Mouse (Mus musculus) intestine, embryonic 15.5 days (tissue): ENCODE measurements around the gene Mrps10. TPM values are rescaled to one million over a fixed set of nuclear protein-coding genes. Genes with fewer than 3 reads are reported as not detected.
"Not testable (repeated sequence)": the region's sequence is repeated elsewhere in the genome, so short reads cannot be mapped to it uniquely, and the experiment has no call there.

Experiments used
- ATAC-seq: fragments of 200-750 bp; cut with Nextera tagmentation; 2 replicates; pipeline ENCODE4 v1.8.0; 2017; ENCODE audit warnings: moderate TSS enrichment, moderate library complexity
- H3K27ac ChIP-seq: fragments of 300-500 bp; sonication (generic); 2 replicates; pipeline ENCODE4 v1.5.1; 2015; ENCODE audit warnings: mild to moderate bottlenecking, inconsistent platforms
- H3K27me3 ChIP-seq: fragments of 300-500 bp; sonication (generic); replicated peaks from 2 replicates; pipeline ENCODE4 v1.6.1; 2015; ENCODE audit warnings: inconsistent platforms
- H3K36me3 ChIP-seq: fragments of 300-500 bp; sonication (generic); 2 replicates; pipeline ENCODE4 v1.6.1; 2015; ENCODE audit warnings: inconsistent platforms
- H3K4me1 ChIP-seq: fragments of 300-500 bp; sonication (generic); replicated peaks from 2 replicates; pipeline ENCODE4 v1.6.1; 2015; ENCODE audit warnings: inconsistent platforms
- H3K4me2 ChIP-seq: fragments of 300-500 bp; sonication (generic); replicated peaks from 2 replicates; pipeline ENCODE4 v1.6.1; 2015; ENCODE audit warnings: mild to moderate bottlenecking, inconsistent platforms
- H3K4me3 ChIP-seq: fragments of 300-500 bp; sonication (generic); replicated peaks from 2 replicates; pipeline ENCODE4 v1.5.1; 2015; ENCODE audit warnings: inconsistent platforms
- H3K9ac ChIP-seq: fragments of 300-500 bp; sonication (generic); 2 replicates; pipeline ENCODE4 v1.6.1; 2015; ENCODE audit warnings: inconsistent platforms
- H3K9me3 ChIP-seq: fragments of 300-500 bp; sonication (generic); 2 replicates; pipeline ENCODE4 v1.6.1; 2016; ENCODE audit warnings: inconsistent platforms
- WGBS: fragments of 180-500 bp; shearing (Covaris S2); methylation state at CpG from one replicate; pipeline ENCODE4 v1.1.7; 2015; 5-methylcytosine and 5-hydroxymethylcytosine counted together
- polyA plus RNA-seq: library from polyadenylated mRNA; unstranded; fragments of >200 nt; fragmentation: Nextera tagmentation; extraction: Ambion mirVana; gene quantifications from 2 replicates; pipeline ENCODE4 v1.2.1, GENCODE M21; 2015

Gene Mrps10
- polyA plus RNA-seq, 1 experiment from 2014 or later = 75.5 TPM

DNA sequence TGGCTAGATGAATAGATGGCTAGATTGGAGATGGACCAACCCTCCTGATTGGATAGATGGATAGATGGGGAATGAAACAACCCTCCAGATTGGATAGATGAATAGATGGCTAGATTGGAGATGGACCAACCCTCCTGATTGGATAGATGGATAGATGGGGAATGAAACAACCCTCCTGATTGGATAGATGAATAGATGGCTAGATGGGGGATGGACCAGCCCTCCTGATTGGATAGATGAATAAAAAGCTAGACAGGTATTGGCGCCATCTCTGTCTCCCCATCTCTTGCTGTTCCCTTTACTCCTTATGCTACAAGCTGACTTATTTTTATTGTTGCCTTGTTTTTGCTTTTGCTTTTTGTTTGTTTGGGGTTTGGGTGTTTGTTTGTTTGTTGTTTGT is 53.9 kb downstream of the Mrps10 start:
- H3K9me3 ChIP-seq, H3K36me3 ChIP-seq, H3K27ac ChIP-seq, H3K4me2 ChIP-seq, ATAC-seq, H3K4me1 ChIP-seq, H3K27me3 ChIP-seq, H3K4me3 ChIP-seq, H3K9ac ChIP-seq: not testable (repeated sequence)
- 96% methylated on average over 1 of the region's 1 CpGs for WGBS

DNA sequence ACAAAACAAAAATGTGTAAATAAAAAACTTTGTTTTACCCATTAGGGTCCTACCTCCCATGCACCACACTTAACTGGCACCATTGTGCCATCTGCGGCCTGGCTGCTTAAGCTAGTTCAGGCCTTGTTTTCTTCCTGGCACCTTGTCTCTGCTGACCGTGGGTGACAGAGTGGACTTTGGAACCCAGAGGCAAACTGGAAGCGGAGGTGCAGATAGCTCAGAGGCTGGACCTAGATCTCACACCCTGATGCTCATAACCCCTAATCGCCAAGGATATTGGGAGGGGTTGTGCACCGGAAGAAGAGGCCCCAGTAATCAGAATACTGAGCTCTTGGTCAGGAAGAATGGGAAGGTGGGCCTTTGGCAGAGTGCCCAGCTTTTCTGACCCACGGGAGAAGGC is 55.5 kb downstream of the Mrps10 start:
- Histone ChIP-seq H3K27me3 (no peaks in the 10 kb centered on the region), H3K27ac (no peak overlapping the region), H3K9me3 (no peaks in the 10 kb centered on the region), H3K4me2 (no peak overlapping the region), H3K36me3 (no peaks in the 10 kb centered on the region), H3K4me1 (peaks cover 5% of the 10 kb centered on the region; the same call in 1 of the 2 replicates), H3K4me3 (no peak overlapping the region), H3K9ac (no peak overlapping the region)
- 55% methylated on average over 6 of the region's 6 CpGs for WGBS
- ATAC-seq = peak; percentile 71

DNA sequence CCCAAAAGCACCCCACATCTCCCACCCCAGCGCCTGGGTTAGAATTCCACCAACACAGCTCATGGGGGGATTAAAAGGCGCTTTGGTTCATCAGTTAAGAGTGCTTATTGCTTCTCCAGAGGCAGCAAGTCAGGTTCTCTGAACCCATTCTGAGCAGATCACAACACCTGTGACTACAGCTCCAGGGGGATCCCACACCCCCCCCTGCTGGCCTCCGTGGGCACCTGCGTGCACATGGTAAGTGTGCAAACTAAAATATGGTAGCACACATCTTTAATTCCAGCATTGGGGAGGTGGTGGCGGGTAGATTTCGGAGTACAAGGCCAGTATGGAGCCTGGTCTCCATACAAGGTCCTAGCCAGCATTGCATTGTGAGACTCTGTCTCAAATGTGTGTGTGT is 58.6 kb downstream of the Mrps10 start:
- H3K27me3 ChIP-seq = no peaks in the 10 kb centered on the region
- H3K9ac ChIP-seq = no peak overlapping the region
- H3K4me2 ChIP-seq = no peak overlapping the region
- no peaks in the 10 kb centered on the region for H3K9me3 ChIP-seq
- ATAC-seq = no peak
- H3K4me1 ChIP-seq = peaks cover 8% of the 10 kb centered on the region; the same call in 1 of the 2 replicates
- no peaks in the 10 kb centered on the region for H3K36me3 ChIP-seq
- H3K27ac ChIP-seq = no peak overlapping the region
- WGBS = 70% methylated on average over 6 of the region's 6 CpGs
- no peak overlapping the region for H3K4me3 ChIP-seq

- H3K9me3 ChIP-seq = no peaks in the 10 kb centered on the region
- H3K36me3 ChIP-seq = no peaks in the 10 kb centered on the region
- peaks cover 8% of the 10 kb centered on the region; the same call in 1 of the 2 replicates for H3K4me1 ChIP-seq
- peak overlapping the region; percentile 44; the same call in 1 of the 2 replicates for H3K4me2 ChIP-seq
- ATAC-seq = peak; percentile 57
- no peaks in the 10 kb centered on the region for H3K27me3 ChIP-seq
- 9% methylated on average over 8 of the region's 8 CpGs for WGBS
- H3K4me3 ChIP-seq = no peak overlapping the region
- no peak overlapping the region for H3K27ac ChIP-seq
- H3K9ac ChIP-seq = no peak overlapping the region
Measured at GRCm38 (mm10) chr17:47428831-47429304, 60.2 kb downstream of the Mrps10 start.

DNA sequence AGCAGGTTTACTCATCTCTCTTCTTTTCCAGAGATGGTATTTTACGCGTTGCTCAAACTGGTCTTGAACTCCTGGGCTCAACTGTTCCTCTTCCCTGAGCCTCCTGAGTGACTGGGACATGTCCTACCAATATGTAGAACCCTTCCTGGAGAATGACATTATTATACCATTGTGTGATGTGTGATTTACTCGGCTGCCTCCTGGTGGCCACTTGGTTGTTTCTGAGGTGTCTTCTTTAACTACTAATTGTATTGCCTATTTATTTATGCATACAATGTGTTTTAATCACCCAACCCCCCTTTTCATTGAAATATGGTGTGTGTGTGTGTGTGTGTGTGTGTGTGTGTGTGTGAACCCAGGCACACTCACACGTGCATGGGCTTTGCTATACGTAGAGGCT is 62.1 kb downstream of the Mrps10 start:
- no peak overlapping the region for H3K27ac ChIP-seq
- no peak overlapping the region for H3K9ac ChIP-seq
- no peak overlapping the region for H3K4me2 ChIP-seq
- 66% methylated on average over 5 of the region's 5 CpGs for WGBS
- H3K27me3 ChIP-seq = no peaks in the 10 kb centered on the region
- H3K4me1 ChIP-seq = peaks cover 8% of the 10 kb centered on the region; the same call in 1 of the 2 replicates
- no peak for ATAC-seq
- H3K4me3 ChIP-seq = no peak overlapping the region
- H3K36me3 ChIP-seq = no peaks in the 10 kb centered on the region
- H3K9me3 ChIP-seq = no peaks in the 10 kb centered on the region

Other genes with a start within 250 kb of the Mrps10 start
- 0.52 and 0.78 TPM in 2 replicates for gene Guca1b, start 16.5 kb downstream of the Mrps10 start, polyA plus RNA-seq
- gene Guca1a, start 31.7 kb downstream of the Mrps10 start, polyA plus RNA-seq = 2.0 and 2.3 TPM in 2 replicates
- gene AI661453, start 67.7 kb downstream of the Mrps10 start, polyA plus RNA-seq = 3.1 and 3.7 TPM in 2 replicates
- gene 1700001C19Rik, start 68.5 kb downstream of the Mrps10 start, polyA plus RNA-seq = 0.28 and 0.38 TPM in 2 replicates
- gene Taf8, start 133.4 kb downstream of the Mrps10 start, polyA plus RNA-seq = 20.4 and 21.9 TPM in 2 replicates
- 394 and 407 TPM in 2 replicates for gene Ccnd3, start 136.2 kb downstream of the Mrps10 start, polyA plus RNA-seq
- gene Bysl, start 242.6 kb downstream of the Mrps10 start, polyA plus RNA-seq = 20.1 and 22.4 TPM in 2 replicates
- 39.8 and 41.2 TPM in 2 replicates for gene Med20, start 242.7 kb downstream of the Mrps10 start, polyA plus RNA-seq
- 0.54 and 0.88 TPM in 2 replicates for gene Gm20517, start 242.7 kb downstream of the Mrps10 start, polyA plus RNA-seq